Mouse (Mus musculus): ENCODE results near the gene Rpap2. TPM values are rescaled to one million over a fixed set of nuclear protein-coding genes. Genes with fewer than 3 reads are reported as not detected.

Rpap2 gene
- polyA plus RNA-seq (2012; rRNA removed), result 0.37 and 0.74 TPM in 2 replicates

DNA sequence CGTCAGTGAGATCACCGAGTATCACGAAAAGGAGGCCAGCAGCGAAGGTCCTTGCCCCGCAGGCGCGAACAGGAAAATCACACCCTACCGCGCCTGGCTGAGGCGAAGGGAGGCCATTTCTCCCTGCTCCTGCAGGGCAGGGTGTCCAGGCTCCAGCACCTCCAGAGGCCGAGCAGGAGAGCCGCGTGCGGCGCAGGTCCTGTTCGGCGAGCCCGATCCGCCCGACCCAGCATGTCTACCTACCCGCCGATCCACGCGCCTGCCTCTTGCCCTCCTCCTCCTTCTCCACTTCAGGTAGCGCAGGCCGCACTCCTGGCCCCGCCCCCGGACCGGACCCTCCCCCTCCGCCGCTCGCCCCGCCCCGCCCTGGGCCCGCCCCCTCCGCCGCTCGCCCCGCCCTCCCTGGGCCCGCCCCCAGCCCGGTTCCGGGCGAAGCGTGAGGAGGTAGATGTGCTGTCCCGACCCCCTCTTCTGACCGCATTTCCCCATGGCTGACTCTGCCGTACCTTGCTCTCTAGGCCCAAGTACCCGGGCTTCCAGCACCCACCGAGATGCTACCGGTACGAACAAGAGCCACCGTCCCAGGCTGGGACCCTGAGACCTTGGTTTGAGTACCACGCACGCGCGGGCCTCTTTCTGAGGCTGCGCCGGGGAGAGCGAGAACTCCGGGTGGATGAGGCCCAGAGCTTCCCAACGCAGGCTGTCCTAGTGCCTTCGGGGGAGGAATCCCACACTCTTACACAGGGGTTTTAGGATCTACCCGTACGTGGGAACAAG lies at the start of gene Rpap2, which contains the start of gene Glmn:
Rpap2 (plus strand) TSS at position 73 of the 777 bp plus-strand sequence.
Glmn (minus strand) TSS at position 588 of the 777 bp plus-strand sequence.

Other genes starting within 250 kb of the Rpap2 start
- 3.9 and 6.7 TPM in 2 replicates for gene Ephx4, start 194.6 kb upstream of the Rpap2 start, polyA plus RNA-seq (2012; rRNA removed)
- not detected in 2 replicates for gene Lpcat2b, start 165.8 kb upstream of the Rpap2 start, polyA plus RNA-seq (2012; rRNA removed)
- gene Btbd8, start 159.4 kb upstream of the Rpap2 start, polyA plus RNA-seq (2012; rRNA removed), result 0.15 and 0.21 TPM in 2 replicates
- gene Gm42669, start 89.8 kb upstream of the Rpap2 start, polyA plus RNA-seq (2012; rRNA removed), result not detected in 2 replicates
- gene 1700028K03Rik, start 62.7 kb upstream of the Rpap2 start, polyA plus RNA-seq (2012; rRNA removed), result 0.02 TPM in 1 of 2 replicates, not detected in the other
- 0.16 and 0.35 TPM in 2 replicates for gene Glmn, start 515 bp downstream of the Rpap2 start, polyA plus RNA-seq (2012; rRNA removed)
- 0.12 and 0.34 TPM in 2 replicates for gene Gfi1, start 128.7 kb downstream of the Rpap2 start, polyA plus RNA-seq (2012; rRNA removed)
- not detected in 2 replicates for gene Ube2d2b, start 232.7 kb downstream of the Rpap2 start, polyA plus RNA-seq (2012; rRNA removed)

All from stomach, adult 2 months (tissue).